Mouse (Mus musculus): Measurements from ENCODE around the gene Gpr19. TPM values are rescaled to one million over a fixed set of nuclear protein-coding genes. Genes with fewer than 3 reads are reported as not detected.
A peak's percentile ranks its signal among the peaks of the same experiment; 100 is the strongest.

The Gpr19 gene
- polyA plus RNA-seq, 1 experiment = 6.6 TPM

GRCm38 (mm10) chr6:134877276-134877675, 21.1 kb downstream of the Gpr19 start:
- Histone ChIP-seq H3K4me3 (ENCODE audit: insufficient read depth, low read length) (no peak overlapping the region), H3K4me1 (ENCODE audit: control insufficient read depth, insufficient read depth, low read length) (no peaks in the 10 kb centered on the region), H3K27ac (ENCODE audit: insufficient read depth, low read depth, low read length) (no peak overlapping the region)
- TF ChIP-seq POLR2A (IDR thresholded peaks at IDR 0.05; ENCODE audit: borderline replicate concordance, low read depth, low read length) (no peak), CTCF (IDR thresholded peaks at IDR 0.05; ENCODE audit: low read depth, low read length) (no peak)

GRCm38 (mm10) chr6:134876795-134877194, 21.6 kb downstream of the Gpr19 start:
- Histone ChIP-seq H3K4me3 (ENCODE audit: insufficient read depth, low read length) (no peak overlapping the region), H3K27ac (ENCODE audit: insufficient read depth, low read depth, low read length) (no peak overlapping the region), H3K4me1 (ENCODE audit: control insufficient read depth, insufficient read depth, low read length) (no peaks in the 10 kb centered on the region)
- TF ChIP-seq POLR2A (IDR thresholded peaks at IDR 0.05; ENCODE audit: borderline replicate concordance, low read depth, low read length) (no peak), CTCF (IDR thresholded peaks at IDR 0.05; ENCODE audit: low read depth, low read length) (no peak)

GRCm38 (mm10) chr6:134873018-134873417, 25.4 kb downstream of the Gpr19 start:
- TF ChIP-seq CTCF (IDR thresholded peaks at IDR 0.05; ENCODE audit: low read depth, low read length) (0 out of 2 replicates have a peak, but pooled peaks have one; percentile 16), POLR2A (IDR thresholded peaks at IDR 0.05; ENCODE audit: borderline replicate concordance, low read depth, low read length) (no peak)
- H3K4me1 ChIP-seq (ENCODE audit: control insufficient read depth, insufficient read depth, low read length) = no peaks in the 10 kb centered on the region

GRCm38 (mm10) chr6:134872236-134872635, 26.1 kb downstream of the Gpr19 start:
- no peak for TF ChIP-seq CTCF (IDR thresholded peaks at IDR 0.05; ENCODE audit: low read depth, low read length)
- no peak for TF ChIP-seq POLR2A (IDR thresholded peaks at IDR 0.05; ENCODE audit: borderline replicate concordance, low read depth, low read length)
- Histone ChIP-seq H3K27ac (ENCODE audit: insufficient read depth, low read depth, low read length) (no peak overlapping the region), H3K4me3 (ENCODE audit: insufficient read depth, low read length) (no peak overlapping the region), H3K4me1 (ENCODE audit: control insufficient read depth, insufficient read depth, low read length) (no peaks in the 10 kb centered on the region)

More at GRCm38 (mm10) chr6:134873018-134873417, 25.4 kb downstream of the Gpr19 start:
- no peak overlapping the region for H3K4me3 ChIP-seq (ENCODE audit: insufficient read depth, low read length)
- H3K27ac ChIP-seq (ENCODE audit: insufficient read depth, low read depth, low read length) = no peak overlapping the region

GRCm38 (mm10) chr6:134870887-134871286, 27.5 kb downstream of the Gpr19 start:
- TF ChIP-seq CTCF (IDR thresholded peaks at IDR 0.05; ENCODE audit: low read depth, low read length) (no peak), POLR2A (IDR thresholded peaks at IDR 0.05; ENCODE audit: borderline replicate concordance, low read depth, low read length) (no peak)
- no peak overlapping the region for H3K4me3 ChIP-seq (ENCODE audit: insufficient read depth, low read length)
- H3K4me1 ChIP-seq (ENCODE audit: control insufficient read depth, insufficient read depth, low read length) = no peaks in the 10 kb centered on the region
- no peak overlapping the region for H3K27ac ChIP-seq (ENCODE audit: insufficient read depth, low read depth, low read length)

- Histone ChIP-seq H3K27ac (ENCODE audit: insufficient read depth, low read depth, low read length) (no peak overlapping the region), H3K4me1 (ENCODE audit: control insufficient read depth, insufficient read depth, low read length) (no peaks in the 10 kb centered on the region), H3K4me3 (ENCODE audit: insufficient read depth, low read length) (no peak overlapping the region)
- TF ChIP-seq CTCF (IDR thresholded peaks at IDR 0.05; ENCODE audit: low read depth, low read length) (no peak), POLR2A (IDR thresholded peaks at IDR 0.05; ENCODE audit: borderline replicate concordance, low read depth, low read length) (no peak)
Measured at GRCm38 (mm10) chr6:134870209-134870742, 28.1 kb downstream of the Gpr19 start.

GRCm38 (mm10) chr6:134867325-134867724, 31.1 kb downstream of the Gpr19 start:
- TF ChIP-seq POLR2A (IDR thresholded peaks at IDR 0.05; ENCODE audit: borderline replicate concordance, low read depth, low read length) = no peak
- TF ChIP-seq CTCF (IDR thresholded peaks at IDR 0.05; ENCODE audit: low read depth, low read length) = no peak
- Histone ChIP-seq H3K4me1 (ENCODE audit: control insufficient read depth, insufficient read depth, low read length) (0 out of 2 replicates have a peak, but pooled peaks cover 2% of the 10 kb centered on the region), H3K4me3 (ENCODE audit: insufficient read depth, low read length) (no peak overlapping the region), H3K27ac (ENCODE audit: insufficient read depth, low read depth, low read length) (no peak overlapping the region)

- Histone ChIP-seq H3K4me3 (ENCODE audit: insufficient read depth, low read length) (no peak overlapping the region), H3K4me1 (ENCODE audit: control insufficient read depth, insufficient read depth, low read length) (0 out of 2 replicates have a peak, but pooled peaks cover 2% of the 10 kb centered on the region), H3K27ac (ENCODE audit: insufficient read depth, low read depth, low read length) (no peak overlapping the region)
- TF ChIP-seq POLR2A (IDR thresholded peaks at IDR 0.05; ENCODE audit: borderline replicate concordance, low read depth, low read length) (no peak), CTCF (IDR thresholded peaks at IDR 0.05; ENCODE audit: low read depth, low read length) (no peak)
Measured at GRCm38 (mm10) chr6:134866113-134866512, 32.3 kb downstream of the Gpr19 start.

GRCm38 (mm10) chr6:134863146-134863545, 35.2 kb downstream of the Gpr19 start:
- H3K4me1 ChIP-seq (ENCODE audit: control insufficient read depth, insufficient read depth, low read length) = 0 out of 2 replicates have a peak, but pooled peaks cover 2% of the 10 kb centered on the region
- no peak overlapping the region for H3K27ac ChIP-seq (ENCODE audit: insufficient read depth, low read depth, low read length)
- no peak overlapping the region for H3K4me3 ChIP-seq (ENCODE audit: insufficient read depth, low read length)
- TF ChIP-seq CTCF (IDR thresholded peaks at IDR 0.05; ENCODE audit: low read depth, low read length) = peak; percentile 87
- no peak for TF ChIP-seq POLR2A (IDR thresholded peaks at IDR 0.05; ENCODE audit: borderline replicate concordance, low read depth, low read length)

GRCm38 (mm10) chr6:134862671-134863104, 35.7 kb downstream of the Gpr19 start:
- TF ChIP-seq CTCF (IDR thresholded peaks at IDR 0.05; ENCODE audit: low read depth, low read length) (no peak), POLR2A (IDR thresholded peaks at IDR 0.05; ENCODE audit: borderline replicate concordance, low read depth, low read length) (no peak)
- Histone ChIP-seq H3K27ac (ENCODE audit: insufficient read depth, low read depth, low read length) (no peak overlapping the region), H3K4me3 (ENCODE audit: insufficient read depth, low read length) (no peak overlapping the region), H3K4me1 (ENCODE audit: control insufficient read depth, insufficient read depth, low read length) (0 out of 2 replicates have a peak, but pooled peaks cover 2% of the 10 kb centered on the region)

Measured in bone marrow macrophage, adult 2 months (primary cell).